Mouse (Mus musculus): ENCODE measurements around the gene Zbtb18. TPM values are rescaled to one million over a fixed set of nuclear protein-coding genes. Genes with fewer than 3 reads are reported as not detected.
A peak's percentile ranks its signal among the peaks of the same experiment; 100 is the strongest.

The Zbtb18 gene
- total RNA-seq (2015; ENCODE audit: low replicate concordance) (10.7 and 13.8 TPM in 2 replicates), total RNA-seq (2017; ENCODE audit: low replicate concordance) (10.5 and 16.0 TPM in 2 replicates)

- ATAC-seq (replicated peaks; ENCODE audit: low FRiP score, poor library complexity, severe bottlenecking), result no peak; the same call in 1 of the 2 replicates
Measured at GRCm38 (mm10) chr1:177442196-177442808, at the start of gene Zbtb18. Gene Zbtb18 (plus strand): TSS chr1:177442351.

DNA sequence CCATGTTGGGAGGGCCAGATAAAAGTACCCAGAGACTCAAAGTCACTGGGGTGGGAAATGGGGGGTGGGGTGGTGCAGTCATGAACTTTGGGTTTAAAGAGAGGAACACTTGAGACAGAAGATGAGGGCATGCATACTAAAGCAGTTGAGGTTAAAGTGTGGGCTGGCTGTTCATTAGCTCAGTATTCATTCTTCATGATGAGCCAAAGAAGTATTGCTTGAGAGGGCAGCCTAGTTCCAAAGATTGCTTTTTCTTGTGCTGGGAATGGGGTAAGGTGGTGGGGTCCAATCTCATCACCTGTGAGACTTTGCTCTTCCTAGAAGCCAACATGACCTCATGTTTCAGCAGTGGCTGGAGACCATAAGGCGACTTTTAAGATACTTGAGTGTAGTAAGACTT lies 44.7 kb upstream of the Zbtb18 start:
- no peak for ATAC-seq (replicated peaks; ENCODE audit: low FRiP score, poor library complexity, severe bottlenecking)

DNA sequence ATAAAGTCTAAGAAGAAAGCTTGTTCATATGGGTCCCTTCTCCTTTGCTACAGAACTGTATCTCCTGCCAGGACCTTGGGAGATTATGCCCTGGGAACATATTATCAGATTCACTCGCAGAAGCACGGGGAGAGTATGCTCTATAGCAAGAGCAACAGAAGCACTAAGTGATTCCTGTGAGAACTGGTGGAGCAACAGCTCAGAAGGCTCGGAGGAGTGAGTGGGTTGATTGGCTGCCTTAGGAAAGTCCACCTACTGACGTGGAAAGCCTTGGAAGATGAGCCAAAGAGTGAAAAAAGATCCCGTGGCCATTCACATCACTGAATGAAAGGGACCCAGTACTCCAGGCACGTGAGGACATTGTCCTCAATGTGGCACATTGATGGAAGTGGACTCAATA lies 37.0 kb upstream of the Zbtb18 start:
- ATAC-seq (replicated peaks; ENCODE audit: low FRiP score, poor library complexity, severe bottlenecking), result no peak

DNA sequence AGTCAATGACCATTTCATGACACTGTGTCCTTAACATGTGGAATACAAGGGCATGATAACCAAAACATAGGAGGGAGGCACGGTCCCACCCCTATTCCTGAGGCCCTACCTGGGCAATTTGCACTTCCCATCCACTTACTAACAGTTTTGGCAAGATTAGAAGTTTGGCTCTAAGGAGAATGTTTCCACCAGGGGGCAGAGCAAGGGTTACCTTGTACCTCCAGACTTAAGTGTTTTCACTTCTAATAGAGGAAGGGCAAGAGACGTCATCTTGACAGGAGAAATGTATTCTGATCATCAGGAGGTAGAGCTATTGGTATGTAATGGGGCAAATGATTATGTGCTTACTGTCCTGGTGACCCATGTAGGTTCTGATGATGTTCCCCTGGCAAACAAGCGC lies 33.5 kb upstream of the Zbtb18 start:
- no peak for ATAC-seq (replicated peaks; ENCODE audit: low FRiP score, poor library complexity, severe bottlenecking)

- no peak for ATAC-seq (replicated peaks; ENCODE audit: low FRiP score, poor library complexity, severe bottlenecking)
Measured at GRCm38 (mm10) chr1:177410769-177411348, 31.3 kb upstream of the Zbtb18 start.

GRCm38 (mm10) chr1:177411359-177412358 lies 30.5 kb upstream of the Zbtb18 start:
- ATAC-seq (replicated peaks; ENCODE audit: low FRiP score, poor library complexity, severe bottlenecking), result no peak

- ATAC-seq (replicated peaks; ENCODE audit: low FRiP score, poor library complexity, severe bottlenecking), result no peak
Measured at GRCm38 (mm10) chr1:177419331-177419730, 22.8 kb upstream of the Zbtb18 start.

- no peak for ATAC-seq (replicated peaks; ENCODE audit: low FRiP score, poor library complexity, severe bottlenecking)
Measured at GRCm38 (mm10) chr1:177420126-177420525, 22.0 kb upstream of the Zbtb18 start.

- no peak for ATAC-seq (replicated peaks; ENCODE audit: low FRiP score, poor library complexity, severe bottlenecking)
Measured at GRCm38 (mm10) chr1:177427862-177428261, 14.3 kb upstream of the Zbtb18 start.

DNA sequence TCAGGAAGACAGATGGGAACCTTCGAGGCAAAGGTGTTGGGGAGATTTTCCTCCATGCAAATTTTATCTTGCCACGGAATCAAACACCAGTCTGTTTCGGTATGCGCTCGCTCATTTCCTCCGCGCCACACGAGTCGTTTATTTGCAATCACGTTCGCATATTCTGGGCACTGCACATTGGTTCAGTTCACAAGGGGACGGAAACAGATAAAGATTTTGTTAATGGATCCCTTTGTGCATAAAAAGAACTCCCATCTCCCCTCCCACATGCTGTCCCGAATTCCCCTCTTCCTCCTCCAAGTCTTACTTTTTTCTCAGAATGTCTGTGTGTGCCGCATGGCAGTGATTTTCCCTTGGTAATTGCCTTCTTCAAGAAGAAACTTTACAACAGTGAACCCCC lies 13.8 kb upstream of the Zbtb18 start:
- no peak for ATAC-seq (replicated peaks; ENCODE audit: low FRiP score, poor library complexity, severe bottlenecking)

- no peak for ATAC-seq (replicated peaks; ENCODE audit: low FRiP score, poor library complexity, severe bottlenecking)
Measured at GRCm38 (mm10) chr1:177429067-177429466, 13.1 kb upstream of the Zbtb18 start.

DNA sequence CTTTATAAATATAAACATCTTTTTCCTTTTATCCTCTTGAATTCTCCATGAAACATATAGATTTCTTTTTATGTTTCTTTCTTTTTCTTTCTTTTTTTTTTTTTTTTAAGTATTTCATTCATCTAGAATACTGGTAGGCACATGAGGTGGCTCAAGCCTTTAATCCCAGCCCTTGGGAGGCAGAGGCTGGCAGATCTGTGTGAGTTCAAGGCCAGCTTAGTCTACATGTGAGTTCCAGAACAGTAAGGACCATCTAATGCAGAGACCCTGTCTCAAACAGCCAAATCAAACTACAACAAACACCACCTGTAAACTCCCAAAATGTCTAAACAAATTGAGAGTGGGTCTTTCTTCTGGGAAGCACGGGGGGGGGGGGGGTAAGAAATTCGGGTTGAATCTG lies 1.7 kb upstream of the Zbtb18 start:
- ATAC-seq (replicated peaks; ENCODE audit: low FRiP score, poor library complexity, severe bottlenecking), result no peak

- ATAC-seq (replicated peaks; ENCODE audit: low FRiP score, poor library complexity, severe bottlenecking), result 0 out of 2 replicates have a peak, but pooled peaks have one; percentile 1
Measured at GRCm38 (mm10) chr1:177440981-177441491, 1.1 kb upstream of the Zbtb18 start.

DNA sequence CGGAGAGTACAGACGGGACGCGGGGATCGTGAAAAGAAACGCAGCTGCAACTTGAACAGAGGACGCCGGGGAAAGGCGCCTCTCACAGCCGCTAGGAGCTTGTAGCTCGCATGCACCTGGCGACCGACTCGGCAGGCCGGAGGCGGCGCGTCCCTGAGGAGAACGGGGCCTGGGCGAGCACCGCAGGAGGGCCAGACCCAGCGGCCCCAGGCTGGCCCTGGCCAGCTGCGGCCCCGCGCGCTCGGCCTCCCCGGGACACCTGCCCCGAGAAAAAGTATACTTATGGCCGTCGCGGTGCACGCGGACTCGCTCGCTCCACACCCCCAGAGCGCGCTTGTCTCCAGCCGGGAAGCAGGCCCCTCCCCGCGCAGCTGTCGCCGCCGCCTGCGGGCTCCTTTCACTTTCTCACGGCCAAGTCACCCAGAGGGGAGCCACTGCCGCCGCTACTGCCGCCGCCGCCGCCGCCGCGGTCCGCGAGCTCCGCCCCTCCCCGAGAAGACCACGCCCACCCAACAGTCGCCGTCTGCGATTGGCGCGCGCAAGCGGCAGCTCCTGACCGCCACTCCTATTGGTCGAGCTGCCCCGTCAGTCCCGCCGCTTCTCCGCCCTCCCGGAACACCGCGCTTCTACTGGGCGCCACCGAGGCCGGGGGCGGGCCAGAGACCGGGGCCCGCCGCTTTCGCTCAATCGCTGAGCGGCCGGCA lies 507 bp upstream of the Zbtb18 start:
- ATAC-seq (replicated peaks; ENCODE audit: low FRiP score, poor library complexity, severe bottlenecking), result peak; percentile 93

DNA sequence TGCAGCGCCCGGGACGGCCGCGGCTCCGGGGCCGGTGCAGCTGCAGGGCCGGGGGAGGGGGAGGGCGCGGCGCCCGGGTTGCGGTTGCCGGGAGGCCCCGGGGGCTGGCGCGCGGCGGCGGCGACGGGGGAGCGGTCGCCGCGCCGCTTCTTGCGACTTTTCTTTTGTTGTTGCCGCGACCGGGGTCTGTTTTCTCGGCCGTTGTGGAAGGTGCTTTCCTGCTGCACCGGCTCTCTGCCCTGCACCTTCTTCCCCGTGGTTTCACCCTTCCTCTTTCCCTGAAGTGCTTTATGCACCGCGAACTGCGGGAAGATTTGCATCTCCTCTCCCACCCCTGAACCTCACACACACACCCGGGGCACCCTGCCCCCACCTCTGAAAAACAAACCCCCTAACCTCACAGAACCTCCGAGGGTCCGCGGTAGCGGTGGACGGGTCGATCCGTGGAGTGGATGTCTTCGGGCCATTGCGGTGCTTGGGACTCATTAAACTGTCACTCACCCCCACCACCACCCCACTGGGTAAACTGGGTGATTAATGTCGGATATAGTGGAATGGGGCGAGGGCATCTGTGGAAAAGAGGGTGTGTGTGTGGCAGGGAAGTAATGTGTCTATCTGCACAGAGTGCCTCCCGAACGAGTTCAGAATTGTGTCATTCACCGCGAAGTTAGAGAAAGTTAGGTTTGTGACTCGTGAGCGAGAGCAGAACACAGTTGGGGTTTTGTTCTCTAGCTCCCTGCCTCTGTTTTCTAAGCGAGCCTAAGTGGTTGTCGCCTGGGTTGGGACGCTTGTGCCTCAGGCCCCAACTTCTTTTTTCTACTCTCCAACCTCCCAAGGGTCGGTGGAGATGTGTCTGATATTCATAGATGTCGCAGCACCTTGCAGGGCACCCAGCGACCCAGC lies 921 bp downstream of the Zbtb18 start:
- peak; percentile 12; the same call in 1 of the 2 replicates for ATAC-seq (replicated peaks; ENCODE audit: low FRiP score, poor library complexity, severe bottlenecking)

DNA sequence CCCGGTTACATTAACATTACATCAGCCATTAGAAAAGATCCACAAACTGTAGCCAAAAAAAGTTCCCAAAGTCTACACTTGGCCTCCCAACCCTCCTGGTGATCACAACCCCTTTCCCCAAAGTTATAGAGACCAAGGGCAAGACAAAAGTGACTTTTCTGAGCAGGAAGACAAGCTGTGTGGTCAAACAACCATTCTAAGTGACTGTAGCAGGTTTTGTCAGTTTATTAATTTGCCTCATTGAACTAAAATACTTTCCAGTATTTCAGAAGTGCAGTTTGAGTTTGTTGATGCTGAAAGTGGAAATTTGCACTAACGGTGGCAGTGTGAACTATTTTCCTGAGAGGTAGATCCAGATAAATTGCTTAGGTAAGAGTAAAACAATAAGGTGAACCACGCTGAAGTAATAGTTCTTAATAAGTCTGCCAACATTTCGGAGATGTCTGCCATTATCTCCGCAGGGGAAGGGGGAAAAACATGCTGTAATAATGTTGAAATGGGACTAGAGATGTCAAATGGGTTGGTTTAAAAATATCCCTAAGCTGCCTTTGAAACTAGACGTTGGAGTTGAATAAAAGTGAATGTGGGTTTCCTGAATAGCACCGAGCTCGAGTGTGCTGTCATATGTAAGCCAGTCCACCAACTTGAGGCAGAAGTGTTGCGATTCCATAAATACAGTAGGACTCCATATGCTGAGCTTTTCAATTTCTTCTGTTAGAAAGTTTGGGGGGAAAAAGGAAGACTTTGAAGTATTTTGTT lies 1.8 kb downstream of the Zbtb18 start:
- no peak for ATAC-seq (replicated peaks; ENCODE audit: low FRiP score, poor library complexity, severe bottlenecking)

- no peak for ATAC-seq (replicated peaks; ENCODE audit: low FRiP score, poor library complexity, severe bottlenecking)
Measured at GRCm38 (mm10) chr1:177444483-177444810, 2.3 kb downstream of the Zbtb18 start.

GRCm38 (mm10) chr1:177444941-177445340 lies 2.8 kb downstream of the Zbtb18 start:
- no peak for ATAC-seq (replicated peaks; ENCODE audit: low FRiP score, poor library complexity, severe bottlenecking)

Data from erythroblast, adult 5-6 weeks (primary cell).